Mouse (Mus musculus): Measurements from ENCODE around the gene Gm42688. TPM values are rescaled to one million over a fixed set of nuclear protein-coding genes. Genes with fewer than 3 reads are reported as not detected.
A peak's percentile ranks its signal among the peaks of the same experiment; 100 is the strongest.

Gm42688 gene
- polyA plus RNA-seq, 1 experiment from 2014 or later, result 3.5 TPM

GRCm38 (mm10) chr6:83069488-83070246 is 31.8 kb upstream of the Gm42688 start:
- under 1% methylated on average over 66 of the region's 69 CpGs for WGBS
- Histone ChIP-seq H3K27me3 (peaks cover 99% of the 10 kb centered on the region), H3K4me3 (peak overlapping the region; percentile 33), H3K9me3 (no peaks in the 10 kb centered on the region), H3K4me1 (peaks cover 35% of the 10 kb centered on the region), H3K9ac (0 out of 2 replicates have a peak overlapping the region, but pooled peaks have one; percentile 27), H3K27ac (no peak overlapping the region), H3K4me2 (peak overlapping the region; percentile 54), H3K36me3 (no peaks in the 10 kb centered on the region)
- ATAC-seq (ENCODE audit: insufficient number of reproducible peaks, insufficient read depth, low FRiP score, low TSS enrichment, low read depth), result no peak; the same call in 1 of the 2 replicates

GRCm38 (mm10) chr6:83070247-83070310 is 31.3 kb upstream of the Gm42688 start, which contains the start of gene Tlx2:
Gene Tlx2, minus strand, starts transcription at chr6:83070293.
- peak within 1 kb of the TSS; percentile 54 for H3K4me2 ChIP-seq
- H3K4me3 ChIP-seq, result peak within 1 kb of the TSS; percentile 33
- peaks cover 35% of the 10 kb centered on the region for H3K4me1 ChIP-seq
- H3K27me3 ChIP-seq, result peaks cover 99% of the 10 kb centered on the region
- 1% methylated on average over 10 of the region's 10 CpGs for WGBS
- H3K9ac ChIP-seq, result 0 out of 2 replicates have a peak within 1 kb of the TSS, but pooled peaks have one; percentile 27
- no peaks in the 10 kb centered on the region for H3K9me3 ChIP-seq
- ATAC-seq (ENCODE audit: insufficient number of reproducible peaks, insufficient read depth, low FRiP score, low TSS enrichment, low read depth), result no peak
- no peak within 1 kb of the TSS for H3K27ac ChIP-seq
- no peaks in the 10 kb centered on the region for H3K36me3 ChIP-seq

GRCm38 (mm10) chr6:83070311-83071219 is 30.9 kb upstream of the Gm42688 start:
- peak overlapping the region; percentile 54 for H3K4me2 ChIP-seq
- H3K4me1 ChIP-seq, result peaks cover 35% of the 10 kb centered on the region
- WGBS, result 1% methylated on average over 58 of the region's 58 CpGs
- H3K36me3 ChIP-seq, result no peaks in the 10 kb centered on the region
- H3K9ac ChIP-seq, result 0 out of 2 replicates have a peak overlapping the region, but pooled peaks have one; percentile 27
- ATAC-seq (ENCODE audit: insufficient number of reproducible peaks, insufficient read depth, low FRiP score, low TSS enrichment, low read depth), result no peak
- H3K27me3 ChIP-seq, result peaks cover 99% of the 10 kb centered on the region
- H3K27ac ChIP-seq, result no peak overlapping the region
- H3K9me3 ChIP-seq, result no peaks in the 10 kb centered on the region
- H3K4me3 ChIP-seq, result peak overlapping the region; percentile 33

- Histone ChIP-seq H3K4me3 (peak overlapping the region; percentile 33), H3K36me3 (no peaks in the 10 kb centered on the region), H3K9me3 (no peaks in the 10 kb centered on the region), H3K4me2 (peak overlapping the region; percentile 54), H3K27me3 (peaks cover 97% of the 10 kb centered on the region), H3K9ac (no peak overlapping the region), H3K4me1 (peaks cover 35% of the 10 kb centered on the region), H3K27ac (no peak overlapping the region)
- WGBS, result under 1% methylated on average over 24 of the region's 24 CpGs
- ATAC-seq (ENCODE audit: insufficient number of reproducible peaks, insufficient read depth, low FRiP score, low TSS enrichment, low read depth), result 0 out of 2 replicates have a peak, but pooled peaks have one; percentile 29
Measured at GRCm38 (mm10) chr6:83071220-83071619, 30.2 kb upstream of the Gm42688 start.

GRCm38 (mm10) chr6:83074979-83075378 is 26.4 kb upstream of the Gm42688 start:
- H3K4me1 ChIP-seq, result peaks cover 35% of the 10 kb centered on the region
- H3K27ac ChIP-seq, result no peak overlapping the region
- no peak overlapping the region for H3K4me2 ChIP-seq
- H3K9me3 ChIP-seq, result no peaks in the 10 kb centered on the region
- ATAC-seq (ENCODE audit: insufficient number of reproducible peaks, insufficient read depth, low FRiP score, low TSS enrichment, low read depth), result no peak
- H3K27me3 ChIP-seq, result peaks cover 64% of the 10 kb centered on the region
- peaks cover 5% of the 10 kb centered on the region for H3K36me3 ChIP-seq
- no peak overlapping the region for H3K9ac ChIP-seq
- 22% methylated on average over 2 of the region's 2 CpGs for WGBS
- no peak overlapping the region for H3K4me3 ChIP-seq

- under 1% methylated on average over 54 of the region's 54 CpGs for WGBS
Measured at GRCm38 (mm10) chr6:83077630-83078323, 23.6 kb upstream of the Gm42688 start, which contains the start of gene Pcgf1. Gene Pcgf1, plus strand, starts transcription at chr6:83077869.

GRCm38 (mm10) chr6:83078324-83078858 is 23.0 kb upstream of the Gm42688 start:
- no peaks in the 10 kb centered on the region for H3K9me3 ChIP-seq
- H3K27ac ChIP-seq, result peak overlapping the region; percentile 88
- ATAC-seq (ENCODE audit: insufficient number of reproducible peaks, insufficient read depth, low FRiP score, low TSS enrichment, low read depth), result peak; percentile 90
- peaks cover 31% of the 10 kb centered on the region for H3K36me3 ChIP-seq
- WGBS, result 0% methylated on average over 46 of the region's 46 CpGs
- H3K4me2 ChIP-seq, result peak overlapping the region; percentile 93
- peak overlapping the region; percentile 85 for H3K9ac ChIP-seq
- peak overlapping the region; percentile 81 for H3K4me3 ChIP-seq
- peaks cover 20% of the 10 kb centered on the region for H3K4me1 ChIP-seq
- peaks cover 47% of the 10 kb centered on the region for H3K27me3 ChIP-seq

More at GRCm38 (mm10) chr6:83077630-83078323, 23.6 kb upstream of the Gm42688 start, which contains the start of gene Pcgf1:
- Histone ChIP-seq H3K9ac (peak within 1 kb of the TSS; percentile 85), H3K4me1 (peaks cover 20% of the 10 kb centered on the region), H3K36me3 (peaks cover 31% of the 10 kb centered on the region), H3K4me3 (peak within 1 kb of the TSS; percentile 81), H3K9me3 (no peaks in the 10 kb centered on the region), H3K27me3 (peaks cover 46% of the 10 kb centered on the region), H3K27ac (peak within 1 kb of the TSS; percentile 88), H3K4me2 (peak within 1 kb of the TSS; percentile 93)
- peak; percentile 78 for ATAC-seq (ENCODE audit: insufficient number of reproducible peaks, insufficient read depth, low FRiP score, low TSS enrichment, low read depth)

GRCm38 (mm10) chr6:83080210-83080609 is 21.2 kb upstream of the Gm42688 start:
- Histone ChIP-seq H3K27me3 (peaks cover 47% of the 10 kb centered on the region), H3K36me3 (peaks cover 31% of the 10 kb centered on the region), H3K4me3 (no peak overlapping the region), H3K4me2 (no peak overlapping the region), H3K9ac (no peak overlapping the region), H3K27ac (no peak overlapping the region), H3K4me1 (peaks cover 31% of the 10 kb centered on the region), H3K9me3 (no peaks in the 10 kb centered on the region)
- 95% methylated on average over 5 of the region's 5 CpGs for WGBS
- ATAC-seq (ENCODE audit: insufficient number of reproducible peaks, insufficient read depth, low FRiP score, low TSS enrichment, low read depth), result no peak

- Histone ChIP-seq H3K9ac (peak overlapping the region; percentile 36; the same call in 1 of the 2 replicates), H3K27me3 (peaks cover 67% of the 10 kb centered on the region), H3K27ac (no peak overlapping the region), H3K9me3 (no peaks in the 10 kb centered on the region), H3K36me3 (peaks cover 31% of the 10 kb centered on the region), H3K4me3 (no peak overlapping the region), H3K4me2 (no peak overlapping the region), H3K4me1 (peaks cover 43% of the 10 kb centered on the region)
- 16% methylated on average over 5 of the region's 5 CpGs for WGBS
- no peak for ATAC-seq (ENCODE audit: insufficient number of reproducible peaks, insufficient read depth, low FRiP score, low TSS enrichment, low read depth)
Measured at GRCm38 (mm10) chr6:83083497-83083896, 17.9 kb upstream of the Gm42688 start.

GRCm38 (mm10) chr6:83084477-83084876 is 16.9 kb upstream of the Gm42688 start:
- Histone ChIP-seq H3K27ac (no peak overlapping the region), H3K27me3 (peaks cover 76% of the 10 kb centered on the region), H3K9ac (no peak overlapping the region), H3K4me1 (peaks cover 35% of the 10 kb centered on the region), H3K4me2 (no peak overlapping the region), H3K9me3 (no peaks in the 10 kb centered on the region), H3K36me3 (peaks cover 31% of the 10 kb centered on the region), H3K4me3 (no peak overlapping the region)
- 7% methylated on average over 6 of the region's 6 CpGs for WGBS
- ATAC-seq (ENCODE audit: insufficient number of reproducible peaks, insufficient read depth, low FRiP score, low TSS enrichment, low read depth), result no peak
